Mouse (Mus musculus): ENCODE data around the gene Dnajb14.

GRCm38 (mm10) chr3:137946827-137947226 is 79.4 kb downstream of the Dnajb14 start:
- TF ChIP-seq CTCF (IDR thresholded peaks at IDR 0.05; ENCODE audit: borderline replicate concordance, insufficient read depth, low read length) = no peak
- TF ChIP-seq POLR2A (IDR thresholded peaks at IDR 0.05; ENCODE audit: low read depth, low read length) = no peak

Data from embryonic fibroblast, embryonic 13.5 days (primary cell).